Mouse (Mus musculus): ENCODE results near the gene Lix1.
"Not testable (repeated sequence)": the region's sequence is repeated elsewhere in the genome, so short reads cannot be mapped to it uniquely, and the experiment has no call there.

Lix1 gene

DNA sequence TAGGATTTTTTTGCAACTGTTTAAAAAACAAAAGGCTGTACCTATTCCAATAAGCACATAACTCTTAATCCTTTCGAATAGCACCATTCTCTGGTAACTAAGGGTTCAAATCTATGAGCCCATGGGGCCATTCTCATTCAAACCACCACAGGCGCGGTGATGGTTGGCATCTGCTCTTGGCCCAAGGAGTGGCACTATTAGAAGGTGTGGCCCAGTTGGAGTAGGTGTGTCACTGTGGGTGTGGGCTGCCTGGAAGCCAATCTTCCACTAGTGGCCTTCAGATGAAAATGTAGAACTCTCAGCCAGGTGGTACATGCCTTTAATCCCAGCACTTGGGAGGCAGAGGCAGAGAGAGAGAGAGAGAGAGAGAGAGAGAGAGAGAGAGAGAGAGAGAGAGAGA, 11.7 kb downstream of the Lix1 start:
- no peak for DNase-seq

DNA sequence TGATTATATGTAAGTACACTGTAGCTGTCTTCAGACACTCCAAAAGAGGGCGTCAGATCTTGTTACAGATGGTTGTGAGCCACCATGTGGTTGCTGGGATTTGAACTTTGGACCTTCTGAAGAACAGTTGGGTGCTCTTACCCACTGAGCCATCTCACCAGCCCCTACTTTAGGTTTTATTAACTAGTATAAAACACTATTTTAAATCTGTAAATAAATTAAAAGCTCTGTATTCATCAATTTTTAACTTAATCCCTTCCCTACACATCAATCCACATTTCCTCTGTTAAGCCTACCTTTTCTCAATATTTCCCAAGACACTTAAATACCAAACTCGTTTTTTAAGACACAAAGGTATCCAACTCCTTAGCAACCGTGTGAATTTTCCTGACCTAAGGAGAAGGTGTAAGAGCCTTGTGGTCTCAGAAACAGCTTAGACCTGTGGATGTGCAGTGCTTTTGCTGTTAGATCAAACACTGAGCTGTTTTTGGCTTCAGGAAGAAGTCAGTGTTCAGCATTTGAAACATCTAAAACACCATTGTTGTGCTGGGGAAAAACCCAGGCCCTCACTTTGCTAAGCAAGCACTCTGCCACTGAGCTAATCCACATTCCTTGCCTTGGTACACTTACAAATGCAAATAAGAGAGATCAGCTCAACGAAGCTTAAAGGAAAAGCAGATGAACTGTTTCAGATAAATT, 22.3 kb downstream of the Lix1 start:
- DNase-seq, result peak; percentile 22

DNA sequence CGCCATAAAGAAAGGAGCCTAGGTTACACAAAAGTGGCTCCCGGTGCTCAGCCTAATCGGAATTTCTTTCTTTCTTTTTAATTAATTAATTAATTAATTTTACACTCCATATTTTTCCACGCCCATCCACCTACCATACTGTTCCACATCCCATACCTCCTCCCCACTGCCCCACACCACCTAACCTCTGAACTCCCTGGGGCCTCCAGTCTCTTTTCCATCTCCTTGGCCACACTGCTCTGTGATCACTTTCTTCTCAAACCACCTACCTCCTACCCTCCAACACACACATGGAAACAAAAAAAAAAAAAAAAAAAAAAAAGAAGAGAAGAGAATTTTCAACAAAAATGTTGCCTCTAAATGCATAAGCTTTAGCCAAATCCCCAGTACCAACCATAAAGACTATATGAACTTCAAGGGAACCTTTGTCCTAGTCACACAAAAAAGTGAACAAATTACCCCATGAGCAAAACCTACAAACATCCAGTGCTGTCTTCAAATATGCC, 22.9 kb downstream of the Lix1 start:
- DNase-seq, result no peak

DNA sequence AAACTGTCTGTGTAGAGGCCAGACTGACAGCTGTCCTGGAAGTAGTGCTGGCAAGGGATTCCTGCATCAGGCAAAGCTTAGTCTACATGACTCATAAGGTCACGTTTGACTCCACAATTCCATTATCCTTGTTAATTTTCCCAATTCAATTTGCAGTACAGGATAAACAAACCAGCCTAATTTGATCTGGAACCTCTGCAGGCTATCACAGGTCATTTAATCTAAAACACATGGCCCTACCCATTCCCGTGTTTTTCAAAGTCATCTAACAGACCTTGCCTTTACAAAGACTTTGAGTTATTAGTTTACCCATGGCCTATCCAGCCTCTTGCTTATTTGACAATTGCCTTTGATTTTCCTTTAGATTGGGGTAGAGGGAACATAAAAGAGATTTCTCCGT, 23.4 kb downstream of the Lix1 start:
- DNase-seq, result no peak

DNA sequence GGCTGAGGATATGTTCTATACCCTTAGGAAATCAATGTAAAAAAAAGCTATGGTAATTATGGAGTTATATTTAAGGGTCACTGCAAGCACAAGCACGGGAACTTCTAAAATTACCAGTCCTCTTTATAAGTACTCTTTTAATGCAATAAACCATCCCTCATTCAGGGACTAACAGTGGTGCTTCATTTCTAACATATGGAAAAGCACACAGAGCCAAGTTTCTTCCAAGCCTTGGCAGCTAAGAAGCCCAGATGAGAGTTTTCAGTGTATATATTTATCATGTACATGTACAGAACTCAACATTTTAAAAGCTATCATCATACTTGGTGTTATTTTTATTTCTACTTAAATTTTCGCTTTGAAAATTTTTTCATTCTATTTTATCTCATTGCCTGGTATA, 26.4 kb downstream of the Lix1 start:
- no peak for DNase-seq

DNA sequence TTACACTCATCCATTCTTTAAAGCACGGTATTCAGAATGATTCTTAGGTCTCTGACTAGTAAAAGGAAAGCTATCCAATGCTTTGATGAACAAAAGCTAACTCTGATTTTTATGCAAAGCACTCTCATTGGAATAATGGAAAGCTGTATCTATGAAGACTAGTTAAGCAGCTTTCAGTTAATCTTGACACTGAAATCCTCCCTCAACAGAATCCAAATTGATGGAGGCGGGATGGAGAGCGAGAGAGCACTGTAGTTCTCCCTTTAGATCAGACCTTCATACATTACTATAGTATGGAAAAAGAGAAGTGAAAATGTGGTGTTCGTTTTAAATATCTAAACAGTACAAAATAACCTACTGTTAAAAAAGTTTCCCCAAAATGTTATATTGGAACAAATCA, 31.2 kb downstream of the Lix1 start:
- DNase-seq, result no peak

DNA sequence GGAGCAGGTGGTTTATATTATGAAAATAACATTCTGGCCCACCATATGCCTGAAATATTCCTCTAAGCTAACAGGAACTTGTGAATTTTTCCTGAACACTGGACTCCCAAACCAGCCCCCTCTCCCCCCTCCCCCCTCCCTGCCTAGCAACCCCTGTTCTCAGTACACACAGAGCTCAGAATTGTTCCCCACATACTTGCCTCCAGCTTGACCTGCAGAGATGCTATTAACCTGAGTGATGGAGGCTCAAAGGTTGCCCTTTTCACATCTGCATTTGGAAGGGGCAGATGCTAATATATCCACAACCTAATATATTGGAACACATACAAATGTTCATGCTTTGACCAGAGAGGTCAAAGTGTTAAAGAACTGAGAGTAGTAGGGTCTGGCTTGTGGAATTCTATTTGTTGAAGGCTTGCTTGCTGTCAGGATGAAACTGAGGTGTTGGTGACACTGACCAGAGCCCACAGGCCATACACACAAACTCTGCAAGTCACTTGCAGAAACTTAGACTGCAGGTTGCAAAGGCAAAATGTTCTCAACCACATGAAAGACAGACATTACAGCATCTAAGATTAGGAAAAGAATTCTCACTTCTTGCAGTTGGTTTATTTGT, 36.2 kb downstream of the Lix1 start:
- DNase-seq, result no peak

DNA sequence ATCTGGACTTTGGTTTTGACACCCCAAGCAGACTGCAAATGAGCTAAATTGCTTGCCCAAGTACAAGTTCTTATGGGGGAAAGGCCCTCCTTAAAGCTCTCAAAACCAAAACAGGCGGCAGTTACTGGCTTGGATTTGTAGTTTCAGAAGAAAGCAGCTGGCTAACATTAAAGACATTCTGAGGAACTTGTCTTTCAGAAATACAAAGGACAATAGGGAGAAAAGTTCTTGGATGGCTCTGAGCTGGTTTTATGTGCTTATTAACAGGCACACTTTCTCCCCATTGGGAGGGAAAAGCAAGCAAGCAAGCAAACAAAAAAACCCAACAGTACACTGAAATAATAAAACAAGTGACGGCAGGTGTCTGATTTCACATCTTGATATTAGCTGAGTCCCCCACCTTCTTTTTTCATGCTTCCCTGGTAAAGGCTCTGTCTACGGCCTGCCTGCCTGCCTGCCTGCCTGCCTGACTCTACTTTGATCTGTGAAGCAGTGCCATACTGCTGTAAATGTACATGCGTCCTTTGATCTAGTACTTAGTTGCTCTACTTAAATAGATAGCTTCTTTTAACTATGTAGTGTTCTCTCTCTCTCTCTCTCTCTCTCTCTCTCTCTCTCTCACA, 39.5 kb downstream of the Lix1 start:
- DNase-seq, result no peak

DNA sequence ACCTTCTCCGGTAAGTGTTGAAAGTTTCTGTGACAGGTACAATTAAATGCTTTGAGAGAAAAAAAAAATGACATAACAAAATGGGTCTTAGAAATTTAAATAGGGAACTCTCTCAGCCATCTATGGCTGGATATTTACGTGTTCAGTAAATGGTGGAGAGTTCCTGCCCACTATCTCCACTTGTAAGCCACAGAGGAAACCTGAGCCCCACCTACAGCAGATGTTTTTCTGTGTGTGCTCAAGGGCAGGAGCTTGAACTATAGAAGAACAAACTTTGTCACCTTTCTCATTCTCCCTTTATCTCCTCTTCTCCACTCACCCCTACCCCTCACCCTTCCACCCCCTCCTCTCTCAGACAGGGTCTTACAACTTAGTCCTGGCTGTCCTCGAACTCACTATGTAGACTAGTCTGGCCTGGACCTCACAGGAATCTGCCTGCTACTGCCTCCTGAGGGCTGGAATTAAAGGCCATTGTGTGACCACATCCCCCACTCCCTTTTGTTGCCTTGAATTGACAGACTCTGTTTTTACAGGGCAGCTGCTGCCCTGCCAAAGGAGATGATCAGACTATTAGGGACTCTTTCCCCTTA, 41.9 kb downstream of the Lix1 start:
- DNase-seq, result no peak

DNA sequence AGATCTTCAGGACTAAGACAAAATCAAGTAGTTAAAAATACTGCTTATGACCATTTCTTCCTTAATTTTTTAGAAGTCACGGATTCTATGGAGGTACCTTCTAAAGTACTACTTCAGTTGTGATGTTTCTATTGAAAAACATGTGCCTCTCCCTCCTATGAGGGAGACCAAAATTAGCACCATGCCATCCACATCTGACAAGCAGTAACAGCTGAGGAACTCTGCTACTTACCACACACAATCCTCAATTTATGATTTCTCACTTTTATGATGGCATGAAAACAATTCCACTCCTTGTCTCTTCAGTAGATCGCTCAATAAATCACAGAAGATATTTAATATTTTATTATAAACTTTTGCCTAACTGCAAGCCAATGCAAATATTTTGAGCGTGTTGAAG, 44.2 kb downstream of the Lix1 start:
- no peak for DNase-seq

DNA sequence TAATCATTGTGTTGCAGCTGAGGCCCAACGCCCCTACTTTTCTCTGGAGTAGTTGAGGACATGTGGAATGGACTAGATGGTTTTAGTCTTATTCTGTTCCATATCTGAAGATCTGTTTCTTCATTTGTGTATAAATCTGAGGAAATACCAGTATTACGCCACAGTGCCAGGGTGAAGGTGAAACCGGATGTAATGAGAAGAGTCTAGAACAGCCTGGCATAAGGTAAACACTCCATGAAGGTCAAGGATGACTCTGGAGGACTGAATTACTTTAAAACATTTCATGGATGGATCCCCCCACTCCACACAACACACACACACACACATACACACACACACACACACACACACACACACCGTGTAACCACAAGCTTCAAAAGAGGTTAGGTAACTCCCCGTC, 45.3 kb downstream of the Lix1 start:
- peak; percentile 56 for DNase-seq

DNA sequence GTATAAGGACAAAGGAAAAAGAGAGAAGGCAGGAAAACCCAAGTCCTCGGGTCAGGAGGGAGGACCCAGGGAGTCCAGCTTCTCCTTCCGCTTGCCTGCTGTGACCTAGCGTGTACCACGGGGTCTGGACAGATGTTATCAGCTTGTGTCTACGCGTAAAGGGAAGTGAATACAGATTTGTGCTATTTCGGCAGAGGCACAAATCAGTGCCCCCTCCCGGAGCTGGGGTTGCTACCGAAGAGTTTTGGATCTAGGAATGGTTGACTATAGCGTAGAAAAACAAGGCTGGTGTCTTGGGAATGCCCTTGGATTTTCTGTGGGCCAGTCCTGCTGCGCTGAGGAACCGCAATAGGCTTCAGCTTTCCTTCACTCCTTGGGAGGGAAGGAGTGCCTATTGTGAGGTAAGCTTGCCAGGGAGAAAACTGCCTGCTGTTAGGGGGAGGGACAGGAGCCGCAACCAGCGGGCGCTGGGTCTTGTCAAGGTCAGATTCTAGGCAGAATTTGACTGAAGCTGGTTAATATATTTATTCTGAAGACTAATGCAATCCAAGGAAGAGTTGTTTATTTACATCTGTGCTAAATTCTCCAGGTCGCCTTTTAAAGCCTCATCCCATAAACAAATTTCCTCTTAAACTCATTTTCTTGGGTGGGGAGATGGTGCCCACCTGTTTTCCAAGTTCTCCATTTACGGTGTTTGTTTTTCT, 46.4 kb downstream of the Lix1 start:
- DNase-seq, result peak; percentile 78

DNA sequence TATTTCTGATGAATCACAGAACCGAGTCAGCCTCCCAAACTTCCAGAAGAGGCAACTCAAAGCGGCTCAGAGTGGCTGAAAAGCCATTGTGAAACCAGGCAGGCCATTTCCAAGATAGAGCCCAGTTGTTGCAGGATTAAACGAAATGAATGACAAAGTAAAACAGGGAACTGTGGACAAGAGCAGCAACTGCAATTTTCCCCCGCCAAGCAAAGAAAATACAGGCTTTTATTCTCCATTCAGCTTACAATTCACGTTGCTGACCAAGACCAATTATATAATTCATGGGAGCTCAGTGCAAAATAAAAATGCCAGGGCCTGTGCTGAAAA, 46.9 kb downstream of the Lix1 start:
- DNase-seq, result peak; percentile 56

DNA sequence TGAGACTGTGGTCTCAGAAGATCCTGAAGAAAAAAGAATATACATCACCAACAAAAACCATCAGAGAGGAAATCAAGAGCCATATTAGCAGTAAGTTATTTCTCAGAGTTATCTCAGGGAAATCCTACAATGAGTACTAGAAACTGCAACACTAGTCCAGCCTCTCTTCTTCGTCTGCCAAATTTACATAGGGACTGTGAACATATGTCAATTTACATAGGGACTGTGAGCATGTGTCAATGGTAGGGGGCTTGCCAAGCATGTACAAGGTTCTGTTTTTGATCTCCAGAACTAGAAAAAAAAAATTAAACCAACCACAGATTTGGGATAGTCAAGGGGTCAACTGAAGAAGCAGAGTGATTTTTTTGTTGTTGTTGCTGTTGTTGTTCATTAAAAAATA, 48.6 kb downstream of the Lix1 start:
- no peak for DNase-seq

DNA sequence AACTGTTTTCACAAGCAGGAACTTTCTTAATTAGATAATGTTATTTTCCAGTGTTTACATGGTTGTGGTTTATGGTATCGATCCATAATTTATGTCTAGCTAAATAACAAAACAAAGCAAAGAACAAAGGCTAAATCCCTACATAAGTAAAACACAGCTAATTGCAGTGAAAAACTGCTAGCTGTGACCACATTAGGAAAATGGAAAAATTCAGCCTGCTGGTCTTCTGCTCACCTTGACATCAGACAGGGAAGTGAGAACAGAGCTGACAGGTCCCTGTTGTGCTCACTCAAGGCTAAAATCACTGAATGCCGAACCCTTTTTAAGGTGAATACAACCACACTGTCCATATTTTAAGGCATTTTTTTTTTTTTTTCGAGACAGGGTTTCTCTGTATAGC, 50.1 kb downstream of the Lix1 start:
- no peak for DNase-seq

DNA sequence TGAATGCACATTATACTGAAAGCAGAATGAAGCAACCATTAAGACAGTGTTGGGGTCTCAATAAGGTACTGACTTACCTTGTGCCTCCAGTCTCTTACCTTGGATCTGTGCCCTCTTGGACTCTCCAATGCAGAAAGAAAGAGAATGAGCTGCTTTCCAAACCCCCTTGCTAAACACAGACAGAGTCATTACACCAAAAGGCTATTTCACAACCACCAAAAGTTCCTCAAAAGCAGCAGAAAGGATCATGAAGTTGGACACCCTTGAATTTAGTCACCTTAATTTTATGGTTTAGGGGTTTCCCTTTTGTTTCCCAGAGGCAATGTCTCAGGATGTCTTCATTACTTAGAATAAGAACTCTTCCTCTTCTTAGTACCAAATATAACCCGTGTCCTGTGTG, 52.1 kb downstream of the Lix1 start:
- DNase-seq, result no peak

DNA sequence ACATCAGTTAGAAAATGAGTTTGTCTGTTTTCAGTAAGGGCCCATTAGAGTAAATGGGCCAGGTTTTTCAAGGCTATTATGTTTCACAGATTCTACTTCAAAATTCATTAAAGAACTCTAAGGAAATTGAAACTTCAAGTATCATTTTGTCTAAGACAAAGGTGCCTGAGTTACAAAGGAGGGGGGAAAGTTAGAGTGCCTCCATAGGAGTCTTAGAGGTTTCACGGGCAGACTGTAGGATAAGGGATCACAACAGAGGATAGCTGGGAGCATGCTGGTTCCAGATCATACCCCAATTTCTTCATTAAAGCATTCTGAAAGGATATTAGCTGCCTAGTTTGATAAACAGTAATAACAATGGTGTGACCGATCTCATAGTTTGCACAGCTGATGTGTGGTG, 83.3 kb downstream of the Lix1 start:
- no peak for DNase-seq

DNA sequence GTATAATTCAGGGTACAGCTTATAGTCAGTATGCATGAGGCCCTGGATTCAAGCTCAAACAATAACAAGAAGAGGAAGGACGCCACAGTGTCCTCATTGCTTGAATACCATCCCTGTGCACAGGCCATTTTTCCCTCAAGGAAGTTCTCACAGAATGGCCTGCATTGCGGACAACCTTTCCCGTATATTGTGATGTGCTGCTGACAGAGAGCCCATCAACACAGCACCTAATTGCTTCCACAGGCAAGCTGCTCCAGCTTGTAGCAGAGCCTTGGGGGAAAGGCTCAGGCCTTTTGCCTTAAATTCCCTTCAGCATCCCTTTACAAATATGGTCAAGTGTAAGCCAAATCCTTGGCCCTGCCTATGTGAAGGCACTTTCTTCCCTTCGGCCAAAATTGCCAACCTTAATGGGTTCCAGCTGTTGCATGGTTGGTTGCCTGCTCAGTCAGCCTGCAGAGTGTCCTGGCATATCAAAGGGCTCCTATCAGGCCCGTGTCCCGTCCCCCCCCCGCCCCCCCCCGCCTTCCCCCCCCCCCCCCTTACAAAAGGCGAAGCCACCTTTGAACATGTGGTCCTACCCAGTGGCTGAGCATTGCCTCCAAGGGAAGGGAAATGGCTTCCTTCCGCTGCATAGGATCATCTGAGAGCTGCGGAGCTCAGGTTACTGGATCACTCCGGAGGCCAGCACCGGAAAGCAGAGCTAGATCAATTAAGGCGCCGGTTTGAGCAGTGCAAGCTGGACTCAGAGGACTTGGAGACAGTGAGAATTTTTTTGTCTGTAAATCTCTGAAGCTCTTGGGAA, 88.5 kb downstream of the Lix1 start:
- no peak for DNase-seq

DNA sequence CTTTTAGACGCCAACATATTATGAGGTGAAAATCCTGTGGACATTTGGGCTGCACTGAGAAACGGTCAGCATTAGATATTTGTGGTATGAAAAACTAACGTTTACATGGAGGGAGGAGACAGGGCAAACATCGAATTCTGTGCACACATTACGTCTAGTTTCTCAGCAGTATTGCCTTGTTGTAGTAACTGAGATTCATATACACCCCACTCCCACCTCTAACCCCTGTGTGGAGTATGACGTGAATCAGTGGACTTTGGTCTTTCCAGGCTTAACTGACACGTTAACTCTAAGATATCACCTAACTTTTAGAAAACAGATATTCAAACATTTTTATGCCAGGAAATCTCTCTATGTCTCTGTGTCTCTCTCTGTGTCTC, 89.1 kb downstream of the Lix1 start:
- DNase-seq, result no peak

DNA sequence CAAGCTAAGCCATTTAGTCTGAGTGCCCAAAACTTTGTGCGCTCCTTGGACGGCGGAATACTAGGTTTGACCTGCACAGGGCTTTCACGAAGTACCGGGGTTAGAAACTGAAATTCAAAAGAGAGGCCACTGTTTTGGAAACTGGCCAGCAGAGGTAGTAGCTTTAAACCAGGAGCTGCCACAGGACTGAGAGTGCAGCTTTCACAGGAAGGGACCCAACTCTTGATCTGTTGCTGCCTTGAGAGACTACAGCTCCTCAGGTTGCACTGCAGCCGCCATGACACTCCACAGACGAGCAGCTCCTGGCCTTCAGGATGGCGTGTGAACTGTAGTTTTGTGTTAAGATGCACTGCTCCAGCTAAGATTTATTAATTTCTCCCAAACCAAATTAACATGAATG, 89.6 kb downstream of the Lix1 start:
- DNase-seq, result no peak

DNA sequence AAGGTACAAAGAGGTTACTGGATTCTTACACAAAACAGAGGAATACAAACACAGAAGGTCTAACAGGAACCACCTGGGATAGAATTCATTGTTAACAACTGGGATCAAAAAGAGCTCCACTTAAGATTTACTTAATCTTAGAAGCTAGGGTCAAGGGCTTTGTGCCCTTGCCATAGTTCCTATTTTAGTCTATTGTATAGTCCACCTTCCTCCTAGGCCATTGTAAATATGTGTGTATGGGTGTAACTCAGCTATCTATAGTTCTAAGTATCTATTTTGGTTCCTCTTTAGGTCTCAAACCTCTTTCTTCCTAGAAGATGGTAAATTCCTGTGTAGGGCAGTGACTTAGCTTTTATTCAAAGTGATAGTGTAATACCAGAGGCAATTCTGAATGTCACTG, 93.8 kb downstream of the Lix1 start:
- DNase-seq, result not testable (repeated sequence)

DNA sequence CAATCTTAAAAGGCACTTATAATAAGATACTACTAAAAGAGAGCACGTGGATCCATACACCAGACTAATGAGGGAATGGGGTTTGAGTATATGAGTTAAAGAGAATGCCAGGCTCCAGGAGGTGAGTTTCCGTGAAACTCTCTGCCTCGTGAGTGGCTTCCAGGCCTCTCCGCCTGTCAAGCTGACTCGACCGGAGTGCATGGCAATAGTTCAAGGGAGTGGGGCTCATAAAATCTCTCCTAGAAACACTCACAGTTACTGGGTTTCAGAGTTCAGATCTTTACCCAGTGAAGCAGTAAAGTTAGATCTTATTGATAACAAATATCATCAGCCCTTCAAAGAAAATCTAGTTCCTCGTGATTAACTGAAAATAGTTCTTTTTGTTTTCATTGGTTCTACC, 94.3 kb downstream of the Lix1 start:
- no peak for DNase-seq

DNA sequence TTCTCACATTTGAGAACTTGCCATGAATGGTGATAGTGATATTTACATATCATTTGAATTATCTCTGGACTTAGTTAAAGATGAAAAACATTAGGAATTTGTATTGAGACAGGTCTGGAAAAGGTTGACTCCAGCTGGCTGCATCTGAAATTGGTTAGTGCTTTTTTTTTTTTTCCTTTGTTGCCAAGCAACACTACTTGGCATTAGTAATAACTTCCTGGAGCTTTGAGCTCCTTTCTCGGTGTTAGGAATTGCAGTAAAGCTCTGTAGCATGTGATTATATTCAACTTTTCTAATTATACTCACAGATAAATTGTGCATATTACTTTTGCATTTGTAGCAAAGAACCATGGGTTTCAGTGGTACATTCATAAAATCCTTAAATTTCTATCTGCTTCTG, 96.4 kb downstream of the Lix1 start:
- DNase-seq, result no peak

Data from lung, postnatal 36 days (tissue).